Mouse (Mus musculus) embryonic facial prominence, embryonic 10.5 days (tissue): ENCODE measurements around the gene Cyfip2. TPM values are rescaled to one million over a fixed set of nuclear protein-coding genes. Genes with fewer than 3 reads are reported as not detected.

Experiments
- DNase-seq: peaks from one replicate; pipeline ENCODE4 v3.0.0-alpha.2; 2017; ENCODE audit warnings: low spot score
- H3K27ac ChIP-seq: fragments of 300-500 bp; sonication (generic); replicated peaks from 2 replicates; pipeline ENCODE4 v1.5.1; 2016; ENCODE audit warnings: mild to moderate bottlenecking
- H3K27me3 ChIP-seq: fragments of 300-500 bp; sonication (generic); replicated peaks from 2 replicates; pipeline ENCODE4 v1.6.1; 2016; ENCODE audit warnings: low read depth, mild to moderate bottlenecking; ENCODE audit not compliant: poor library complexity, severe bottlenecking
- H3K36me3 ChIP-seq: fragments of 300-500 bp; sonication (generic); replicated peaks from 2 replicates; pipeline ENCODE4 v1.6.1; 2016; ENCODE audit warnings: mild to moderate bottlenecking, moderate library complexity
- H3K4me1 ChIP-seq: fragments of 300-500 bp; sonication (generic); 2 replicates; pipeline ENCODE4 v1.6.1; 2016
- H3K4me3 ChIP-seq: fragments of 300-500 bp; sonication (generic); 2 replicates; pipeline ENCODE4 v1.5.1; 2016; ENCODE audit warnings: mild to moderate bottlenecking, moderate library complexity
- H3K9me3 ChIP-seq: fragments of 300-500 bp; sonication (generic); 2 replicates; pipeline ENCODE4 v1.6.1; 2016; ENCODE audit warnings: mild to moderate bottlenecking
- WGBS: fragments of 180-500 bp; shearing (Covaris S2); methylation state at CpG from one replicate; pipeline ENCODE4 v1.1.7; 2016; 5-methylcytosine and 5-hydroxymethylcytosine counted together
- polyA plus RNA-seq: library from polyadenylated mRNA; unstranded; fragments of >200 nt; fragmentation: Nextera tagmentation; extraction: Ambion mirVana; gene quantifications from 2 replicates; pipeline ENCODE4 v1.2.1, GENCODE M21; 2016

Gene Cyfip2
- polyA plus RNA-seq, 1 experiment from 2014 or later = 18.3 TPM

- Histone ChIP-seq H3K27ac (no peak overlapping the region), H3K4me3 (no peak overlapping the region), H3K9me3 (no peaks in the 10 kb centered on the region), H3K4me1 (peaks cover 18% of the 10 kb centered on the region), H3K27me3 (peaks cover 6% of the 10 kb centered on the region), H3K36me3 (no peaks in the 10 kb centered on the region)
- DNase-seq = no peak
- WGBS = 89% methylated on average over 9 of the region's 9 CpGs
Measured at GRCm38 (mm10) chr11:46304864-46305710, 7.6 kb downstream of the Cyfip2 start.

DNA sequence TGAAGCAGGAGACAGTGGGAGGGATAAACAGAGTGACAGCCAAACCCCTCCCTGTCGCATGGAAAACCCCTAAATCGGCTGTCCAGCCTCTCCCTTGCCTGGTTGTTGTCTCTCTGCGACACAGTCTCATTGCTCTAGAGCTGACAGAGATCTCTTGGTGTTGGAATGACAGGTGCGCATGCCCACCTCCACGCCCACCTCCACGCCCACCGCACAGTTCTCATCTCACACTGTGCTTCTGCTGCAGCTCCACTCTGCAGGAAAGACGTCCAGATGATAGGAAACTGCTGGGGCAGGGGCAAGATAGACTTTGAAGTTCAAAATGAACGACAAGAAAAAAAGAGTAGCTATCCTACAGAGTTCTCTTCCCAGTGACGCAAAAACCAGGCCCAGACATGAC lies 8.6 kb downstream of the Cyfip2 start:
- no peak for DNase-seq
- Histone ChIP-seq H3K27ac (no peak overlapping the region), H3K27me3 (no peaks in the 10 kb centered on the region), H3K4me1 (peaks cover 12% of the 10 kb centered on the region), H3K4me3 (no peak overlapping the region), H3K9me3 (no peaks in the 10 kb centered on the region), H3K36me3 (no peaks in the 10 kb centered on the region)
- WGBS = 84% methylated on average over 10 of the region's 10 CpGs

GRCm38 (mm10) chr11:46302471-46302870 lies 10.2 kb downstream of the Cyfip2 start:
- H3K27ac ChIP-seq = no peak overlapping the region
- no peaks in the 10 kb centered on the region for H3K36me3 ChIP-seq
- H3K27me3 ChIP-seq = no peaks in the 10 kb centered on the region
- peaks cover 14% of the 10 kb centered on the region; the same call in 1 of the 2 replicates for H3K4me1 ChIP-seq
- DNase-seq = no peak
- no peaks in the 10 kb centered on the region for H3K9me3 ChIP-seq
- WGBS = 93% methylated on average over 9 of the region's 9 CpGs
- H3K4me3 ChIP-seq = no peak overlapping the region

DNA sequence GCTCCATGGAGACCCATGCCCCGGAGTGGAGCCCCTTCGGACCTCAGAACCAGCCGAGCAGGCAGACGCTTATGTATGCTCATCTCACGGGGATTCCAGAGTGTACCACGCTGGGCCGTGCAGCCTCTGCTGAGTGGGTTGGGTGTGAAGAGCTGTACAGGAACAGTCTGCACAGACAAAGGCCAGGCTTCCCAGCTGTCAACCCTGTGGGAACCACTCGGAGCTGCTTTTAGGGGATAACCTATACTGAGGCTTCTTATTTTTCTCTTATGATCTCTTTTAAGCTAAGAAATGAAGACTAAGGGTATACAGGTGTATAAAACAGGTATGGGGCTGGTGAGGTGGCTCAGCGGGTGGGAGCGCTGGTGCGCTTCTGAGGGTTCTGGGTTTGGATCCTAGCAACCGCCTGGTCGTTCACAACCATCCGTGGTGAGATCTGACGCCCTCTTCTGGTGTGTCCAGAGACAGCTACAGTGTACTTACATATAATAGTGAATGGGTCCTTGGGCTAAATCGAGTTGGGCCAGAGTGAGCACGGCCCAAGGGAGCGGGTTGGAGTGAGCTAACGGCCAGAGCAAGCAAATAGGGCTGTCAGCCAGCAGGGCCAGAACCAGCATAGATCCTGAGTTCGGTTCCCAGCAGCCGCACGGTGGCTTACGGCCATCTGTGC lies 10.9 kb downstream of the Cyfip2 start:
- no peak overlapping the region for H3K27ac ChIP-seq
- H3K36me3 ChIP-seq = no peaks in the 10 kb centered on the region
- H3K9me3 ChIP-seq = no peaks in the 10 kb centered on the region
- no peaks in the 10 kb centered on the region for H3K27me3 ChIP-seq
- DNase-seq = no peak
- WGBS = 88% methylated on average over 23 of the region's 23 CpGs
- no peak overlapping the region for H3K4me3 ChIP-seq
- peaks cover 14% of the 10 kb centered on the region; the same call in 1 of the 2 replicates for H3K4me1 ChIP-seq

DNA sequence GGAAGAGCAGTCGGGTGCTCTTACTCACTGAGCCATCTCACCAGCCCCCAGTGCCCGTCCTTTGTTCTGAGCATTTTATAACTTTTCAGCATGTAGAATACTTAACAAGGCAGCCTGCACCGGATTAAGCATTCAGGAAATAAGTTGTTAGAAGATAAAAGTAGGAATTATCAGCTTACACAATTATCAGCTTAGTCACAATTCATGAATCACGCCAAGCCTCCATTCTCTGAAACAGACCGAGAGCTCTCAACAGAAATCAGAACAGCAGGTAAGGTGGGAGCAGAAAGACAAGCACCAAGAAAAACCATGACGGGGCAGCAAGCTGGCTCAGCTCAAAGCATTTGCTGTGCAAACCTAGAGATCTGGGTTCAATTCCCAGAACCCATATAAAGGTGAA lies 12.8 kb downstream of the Cyfip2 start:
- H3K27ac ChIP-seq = no peak overlapping the region
- H3K4me3 ChIP-seq = no peak overlapping the region
- H3K9me3 ChIP-seq = no peaks in the 10 kb centered on the region
- no peak for DNase-seq
- H3K36me3 ChIP-seq = no peaks in the 10 kb centered on the region
- H3K27me3 ChIP-seq = no peaks in the 10 kb centered on the region
- H3K4me1 ChIP-seq = peaks cover 10% of the 10 kb centered on the region; the same call in 1 of the 2 replicates
- WGBS = 73% methylated on average over 6 of the region's 6 CpGs

GRCm38 (mm10) chr11:46298889-46299785 lies 13.5 kb downstream of the Cyfip2 start:
- DNase-seq = no peak
- Histone ChIP-seq H3K9me3 (no peaks in the 10 kb centered on the region), H3K4me3 (no peak overlapping the region), H3K36me3 (no peaks in the 10 kb centered on the region), H3K27ac (no peak overlapping the region), H3K4me1 (0 out of 2 replicates have a peak, but pooled peaks cover 8% of the 10 kb centered on the region), H3K27me3 (no peaks in the 10 kb centered on the region)
- 78% methylated on average over 13 of the region's 13 CpGs for WGBS

DNA sequence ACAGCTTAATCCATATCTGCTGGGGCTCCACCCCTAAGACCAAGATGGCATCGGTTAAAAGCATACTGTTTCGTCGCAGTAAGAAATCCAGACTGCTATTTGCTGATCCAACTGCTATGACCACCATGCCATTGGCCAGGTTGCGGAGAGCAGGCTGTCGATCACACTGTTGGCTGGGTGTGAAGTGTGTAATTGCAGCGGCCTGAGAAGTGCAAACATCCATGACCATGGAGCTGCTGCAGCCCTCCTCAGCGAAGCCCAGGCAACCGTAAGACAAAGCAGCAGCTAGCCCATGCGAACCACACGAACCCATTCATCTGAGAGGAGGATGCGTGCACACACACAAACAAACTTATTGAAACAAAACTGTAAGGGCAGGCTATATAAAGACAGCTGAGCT lies 18.3 kb downstream of the Cyfip2 start:
- Histone ChIP-seq H3K36me3 (no peaks in the 10 kb centered on the region), H3K4me3 (no peak overlapping the region), H3K27me3 (no peaks in the 10 kb centered on the region), H3K27ac (no peak overlapping the region), H3K9me3 (no peaks in the 10 kb centered on the region), H3K4me1 (peaks cover 21% of the 10 kb centered on the region)
- DNase-seq = no peak
- WGBS = 91% methylated on average over 11 of the region's 11 CpGs

DNA sequence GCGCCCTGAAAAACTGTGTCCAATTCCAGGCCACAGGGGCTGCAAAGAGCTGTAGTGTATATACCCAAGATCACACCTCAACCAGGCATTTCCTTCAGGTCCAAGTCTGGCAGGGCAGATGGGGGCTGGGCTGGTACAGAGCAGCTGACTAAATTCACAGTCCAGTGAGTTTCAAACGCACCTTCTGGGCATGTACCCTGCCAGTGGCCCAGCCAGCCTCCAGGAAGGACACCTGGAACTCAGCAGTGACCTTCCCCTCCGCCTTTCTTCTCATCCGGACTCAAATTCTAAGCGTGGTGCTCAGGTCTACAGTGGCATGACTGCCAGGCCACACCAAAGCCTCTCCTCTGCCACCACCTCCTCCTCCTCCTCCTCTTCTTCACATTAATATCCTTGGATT lies 19.2 kb downstream of the Cyfip2 start:
- H3K27ac ChIP-seq = no peak overlapping the region
- H3K36me3 ChIP-seq = peaks cover 5% of the 10 kb centered on the region; the same call in 1 of the 2 replicates
- peaks cover 17% of the 10 kb centered on the region for H3K4me1 ChIP-seq
- no peak for DNase-seq
- no peaks in the 10 kb centered on the region for H3K9me3 ChIP-seq
- WGBS = 85% methylated on average over 5 of the region's 5 CpGs
- no peak overlapping the region for H3K4me3 ChIP-seq
- H3K27me3 ChIP-seq = no peaks in the 10 kb centered on the region

GRCm38 (mm10) chr11:46290988-46291405 lies 21.7 kb downstream of the Cyfip2 start:
- WGBS = 25% methylated on average over 10 of the region's 10 CpGs
- Histone ChIP-seq H3K9me3 (no peaks in the 10 kb centered on the region), H3K27me3 (no peaks in the 10 kb centered on the region), H3K4me1 (peaks cover 13% of the 10 kb centered on the region), H3K27ac (no peak overlapping the region), H3K4me3 (no peak overlapping the region), H3K36me3 (peaks cover 11% of the 10 kb centered on the region; the same call in 1 of the 2 replicates)
- peak; percentile 49 for DNase-seq

GRCm38 (mm10) chr11:46289561-46289960 lies 23.1 kb downstream of the Cyfip2 start:
- no peak for DNase-seq
- Histone ChIP-seq H3K36me3 (peaks cover 11% of the 10 kb centered on the region; the same call in 1 of the 2 replicates), H3K4me3 (no peak overlapping the region), H3K27ac (no peak overlapping the region), H3K4me1 (peaks cover 13% of the 10 kb centered on the region), H3K27me3 (no peaks in the 10 kb centered on the region), H3K9me3 (no peaks in the 10 kb centered on the region)
- WGBS = 87% methylated on average over 9 of the region's 9 CpGs

DNA sequence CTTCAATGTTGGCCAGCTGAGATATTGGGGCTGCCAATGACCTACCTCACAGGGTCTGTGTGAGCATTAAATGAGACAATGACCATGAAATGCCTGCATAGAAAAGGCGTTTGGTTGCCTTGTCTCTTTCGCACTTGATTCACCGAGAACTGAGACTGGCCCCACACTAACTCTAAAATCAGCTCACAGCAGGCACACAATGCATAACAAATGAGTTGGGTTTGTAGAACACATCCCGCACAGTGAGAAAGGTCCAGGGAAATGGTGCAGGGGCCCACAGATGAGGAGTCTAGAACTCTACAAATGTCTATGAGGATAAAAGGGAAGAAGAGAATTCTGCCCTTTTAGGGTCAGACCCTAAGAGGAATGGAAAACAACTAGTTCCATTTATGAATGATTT lies 23.6 kb downstream of the Cyfip2 start:
- 79% methylated on average over 4 of the region's 4 CpGs for WGBS
- no peaks in the 10 kb centered on the region for H3K9me3 ChIP-seq
- H3K4me1 ChIP-seq = peaks cover 13% of the 10 kb centered on the region
- no peak overlapping the region for H3K27ac ChIP-seq
- H3K4me3 ChIP-seq = no peak overlapping the region
- H3K36me3 ChIP-seq = peaks cover 11% of the 10 kb centered on the region; the same call in 1 of the 2 replicates
- no peak for DNase-seq
- H3K27me3 ChIP-seq = no peaks in the 10 kb centered on the region

- Histone ChIP-seq H3K9me3 (no peaks in the 10 kb centered on the region), H3K4me3 (no peak overlapping the region), H3K4me1 (peaks cover 13% of the 10 kb centered on the region), H3K36me3 (peaks cover 20% of the 10 kb centered on the region), H3K27me3 (no peaks in the 10 kb centered on the region), H3K27ac (no peak overlapping the region)
- DNase-seq = no peak
- WGBS = 72% methylated on average over 5 of the region's 5 CpGs
Measured at GRCm38 (mm10) chr11:46288091-46288490, 24.6 kb downstream of the Cyfip2 start.
